Mouse (Mus musculus): ENCODE measurements around the gene Tmem132b.
"Not testable (repeated sequence)": the region's sequence is repeated elsewhere in the genome, so short reads cannot be mapped to it uniquely, and the experiment has no call there.

Gene Tmem132b

GRCm38 (mm10) chr5:125531634-125532033, at the start of gene Tmem132b:
Gene Tmem132b, plus strand, starts transcription at chr5:125531774.
- no peak for DNase-seq (ENCODE audit: low spot score)

DNA sequence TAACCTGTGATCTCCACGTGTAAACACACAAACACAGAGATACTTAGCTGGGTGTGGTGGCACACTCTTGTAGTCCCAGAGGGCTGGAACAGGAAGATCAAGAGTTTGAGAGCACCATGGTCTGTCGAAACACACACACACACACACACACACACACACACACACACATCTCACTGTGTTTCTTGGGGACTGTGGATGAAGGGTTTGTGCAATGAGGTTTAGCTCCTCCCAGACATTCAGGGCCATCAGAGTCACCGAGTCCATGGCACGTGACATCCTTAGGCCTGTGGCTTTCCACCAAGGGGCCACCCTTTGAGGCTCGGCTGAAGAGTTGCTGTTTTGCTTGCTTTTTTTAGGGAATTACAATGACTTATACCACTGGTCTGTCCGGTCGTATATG, 49.1 kb upstream of the Tmem132b start:
- no peak for DNase-seq (ENCODE audit: low spot score)

DNA sequence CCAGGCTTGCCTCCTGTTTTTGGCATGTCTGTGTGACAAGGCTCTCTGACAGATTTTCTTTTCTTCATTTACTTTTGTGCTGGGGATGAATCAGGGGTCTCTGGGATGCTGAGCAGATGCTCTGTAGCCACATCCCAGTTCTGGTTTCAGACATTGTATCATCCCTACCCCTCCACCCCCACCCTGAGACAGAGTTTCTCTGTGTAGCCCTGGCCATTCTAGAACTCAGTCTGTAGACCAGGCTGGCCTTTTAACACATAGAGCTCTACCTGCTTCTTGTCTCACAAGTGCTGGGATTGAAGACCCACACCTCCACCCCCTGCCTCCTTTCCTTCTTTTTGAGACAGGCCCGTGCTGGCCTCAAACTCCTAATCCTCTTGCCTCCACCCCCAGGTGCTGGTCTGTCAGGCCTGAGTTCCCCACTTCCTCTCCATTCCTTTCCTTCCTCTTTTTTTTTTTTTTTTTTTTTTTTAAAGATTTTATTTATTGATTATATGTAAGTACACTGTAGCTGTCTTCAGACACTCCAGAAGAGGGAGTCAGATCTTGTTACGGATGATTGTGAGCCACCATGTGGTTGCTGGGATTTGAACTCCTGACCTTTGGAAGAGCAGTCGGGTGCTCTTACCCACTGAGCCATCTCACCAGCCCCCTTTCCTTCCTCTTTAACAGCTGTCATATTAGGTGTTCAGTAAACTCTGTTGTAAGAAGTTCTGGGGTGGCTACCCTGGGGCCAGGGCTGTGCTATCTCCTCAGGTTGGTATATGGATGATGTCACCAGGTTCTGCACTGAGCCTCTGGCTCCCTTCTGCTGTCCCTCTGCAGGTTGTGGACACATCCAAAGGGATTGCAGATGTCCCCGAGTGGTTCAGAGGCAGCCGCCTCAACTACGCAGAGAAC, 47.6 kb upstream of the Tmem132b start:
- DNase-seq (ENCODE audit: low spot score): no peak

DNA sequence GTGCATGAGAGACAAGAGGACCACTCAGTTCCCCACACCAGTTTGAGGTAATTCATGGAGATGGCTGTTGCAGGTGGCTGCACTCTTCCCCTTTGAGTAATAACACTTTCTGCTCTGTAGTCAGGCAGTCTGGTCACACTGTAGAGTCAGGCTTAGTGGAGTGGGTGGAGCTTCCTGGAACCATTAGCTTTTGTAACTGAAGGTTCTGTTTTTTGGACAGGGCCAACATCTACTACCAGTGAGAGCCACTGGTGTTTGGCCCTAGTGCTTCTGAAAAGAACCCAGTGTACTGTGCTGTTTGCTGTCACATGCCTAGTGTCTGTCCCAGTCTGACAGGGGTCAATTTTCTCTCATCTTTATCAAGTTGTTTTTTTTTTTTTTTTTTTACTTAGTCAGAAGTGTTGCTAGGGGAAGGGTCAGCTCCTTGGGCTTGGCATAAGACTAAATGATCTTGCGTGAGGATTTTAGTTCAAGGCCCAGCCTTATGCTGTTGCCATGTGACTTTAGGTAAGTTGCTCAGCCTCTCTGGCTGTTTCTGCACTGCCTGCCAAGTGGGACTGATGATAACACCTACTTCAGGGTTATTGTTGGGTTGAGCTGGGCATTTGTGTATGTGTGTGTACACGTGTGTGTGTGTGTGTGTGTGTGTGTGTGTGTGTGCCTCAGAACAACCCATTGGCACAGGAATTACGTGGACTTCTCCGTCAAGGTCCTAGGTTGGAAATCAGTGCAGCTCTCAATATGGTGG, 46.4 kb upstream of the Tmem132b start:
- DNase-seq (ENCODE audit: low spot score): no peak

DNA sequence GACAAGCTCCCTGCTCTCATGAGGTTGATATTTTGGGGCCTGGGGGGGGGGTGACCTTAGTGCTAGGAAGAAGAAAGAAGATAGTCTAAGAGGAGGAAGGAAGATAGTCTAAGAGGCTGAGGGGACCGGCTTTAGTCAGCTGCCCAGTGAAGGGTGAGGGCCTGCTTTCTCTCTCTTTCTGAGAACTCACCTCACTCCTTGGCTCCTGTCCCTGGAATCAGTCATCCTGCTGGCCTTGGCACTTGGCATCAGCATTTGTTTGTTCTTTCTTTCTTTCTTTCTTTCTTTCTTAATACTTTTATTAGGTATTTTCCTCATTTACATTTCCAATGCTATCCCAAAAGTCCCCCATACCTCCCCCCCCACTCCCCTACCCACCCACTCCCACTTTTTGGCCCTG, 45.5 kb upstream of the Tmem132b start:
- no peak for DNase-seq (ENCODE audit: low spot score)

DNA sequence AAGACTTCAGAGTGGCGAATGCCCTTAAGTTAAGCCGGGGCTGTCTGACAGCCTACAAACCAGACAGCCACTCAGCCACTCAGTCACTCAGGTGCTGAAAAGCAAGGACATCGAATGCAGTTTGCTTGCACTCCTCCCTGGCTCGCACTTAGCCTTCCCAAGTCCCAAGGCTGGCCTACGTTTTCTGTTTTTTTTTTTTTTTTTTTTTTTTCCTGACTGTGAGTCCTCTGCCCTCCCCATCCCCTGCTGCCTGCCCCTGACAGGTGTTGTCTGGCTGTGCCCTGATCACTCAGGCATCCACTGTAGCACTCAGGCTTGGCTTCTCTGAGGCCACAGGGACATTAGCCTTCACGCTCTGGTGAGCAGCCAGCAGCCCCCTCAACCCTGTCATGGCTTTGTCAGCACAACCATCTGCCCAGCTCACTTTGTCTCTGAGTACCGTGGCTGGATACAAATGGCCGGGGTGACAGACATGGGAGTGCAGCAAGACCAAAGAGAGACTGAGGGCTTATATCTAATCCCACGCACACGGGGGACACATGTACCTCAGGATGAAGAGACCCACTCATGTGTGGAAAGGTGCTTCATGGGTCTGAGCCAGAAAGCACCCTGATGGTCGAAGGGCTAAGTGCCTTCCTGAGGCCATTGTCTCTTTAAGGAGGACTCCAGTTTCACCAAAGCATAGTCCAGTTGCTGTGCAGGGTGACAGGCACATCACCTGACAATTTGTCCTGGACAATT, 44.0 kb upstream of the Tmem132b start:
- no peak for DNase-seq (ENCODE audit: low spot score)

DNA sequence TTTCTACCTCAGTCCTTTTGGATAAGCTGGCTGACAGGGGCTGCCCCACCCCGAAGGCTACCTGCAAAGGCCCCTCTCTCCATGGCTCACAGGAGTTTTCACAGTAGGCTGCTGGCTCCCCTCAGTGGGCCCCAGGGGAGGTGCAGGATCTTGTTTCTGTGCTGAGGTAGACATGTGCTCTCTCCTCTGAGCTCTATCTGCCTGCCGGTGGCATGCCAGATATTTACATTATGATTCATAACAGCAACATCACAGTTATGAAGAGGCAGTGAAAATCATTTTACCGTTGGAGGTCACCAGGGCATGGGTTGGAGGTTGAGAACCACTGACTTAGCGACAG, 43.5 kb upstream of the Tmem132b start:
- no peak for DNase-seq (ENCODE audit: low spot score)

- DNase-seq (ENCODE audit: low spot score): not testable (repeated sequence)
Measured at GRCm38 (mm10) chr5:125488953-125489352, 42.6 kb upstream of the Tmem132b start.

DNA sequence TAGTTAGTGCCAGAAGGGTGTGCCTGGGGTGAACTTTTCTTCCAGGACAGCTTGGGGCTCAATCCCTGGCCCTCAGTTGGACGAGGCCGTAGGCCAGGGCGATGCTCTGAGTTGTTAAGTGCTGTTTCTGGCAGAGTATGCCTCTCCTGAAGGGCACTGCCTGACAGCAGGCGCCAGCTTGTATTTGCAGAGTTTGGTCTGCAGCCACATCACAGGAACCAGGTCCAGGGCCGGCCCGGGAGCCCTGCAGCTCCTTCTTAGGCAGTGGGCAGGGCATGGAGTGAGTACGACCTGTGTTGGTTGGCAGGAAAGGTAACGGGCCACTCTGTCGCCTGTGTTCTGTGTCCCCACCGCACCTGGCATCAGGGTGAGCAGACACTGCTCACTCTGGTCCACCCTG, 40.5 kb upstream of the Tmem132b start:
- no peak for DNase-seq (ENCODE audit: low spot score)

DNA sequence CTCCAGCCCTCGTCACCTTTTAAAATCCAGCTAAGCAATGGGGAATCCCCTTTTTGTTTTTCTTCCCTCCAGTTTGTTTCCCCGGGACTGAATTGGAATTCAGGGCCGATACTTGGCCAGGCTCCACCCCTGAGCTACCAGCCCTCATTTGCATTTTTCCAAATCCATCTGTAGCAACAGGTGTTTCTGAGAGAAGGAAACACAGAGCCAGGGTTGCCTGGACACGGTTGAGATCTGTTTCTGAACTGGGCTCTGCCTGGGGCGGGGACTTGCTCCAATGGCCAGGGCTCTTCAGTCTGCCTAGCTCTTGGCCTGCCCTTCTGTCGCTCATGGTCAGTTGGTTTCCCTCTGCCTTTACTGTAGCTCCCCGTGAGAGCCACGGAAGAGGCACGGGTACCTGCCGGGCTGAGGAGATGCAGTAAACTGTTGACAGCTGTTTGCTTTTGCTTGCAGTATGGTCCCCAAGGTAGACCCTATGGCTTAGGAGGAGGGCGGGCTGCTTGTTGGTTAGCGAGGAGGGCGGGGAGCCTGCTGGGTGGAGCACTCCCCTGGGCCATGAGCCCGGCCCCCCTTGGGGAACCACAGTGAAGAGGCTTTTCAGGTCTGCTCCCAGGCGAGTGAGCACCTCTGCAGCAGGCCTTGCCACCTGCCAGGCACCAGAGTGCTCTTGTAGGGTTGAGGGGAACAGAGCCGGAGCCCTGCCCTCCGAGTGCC, 39.0 kb upstream of the Tmem132b start:
- DNase-seq (ENCODE audit: low spot score): no peak

- DNase-seq (ENCODE audit: low spot score): no peak
Measured at GRCm38 (mm10) chr5:125493093-125493423, 38.5 kb upstream of the Tmem132b start.

GRCm38 (mm10) chr5:125495655-125496054, 35.9 kb upstream of the Tmem132b start:
- DNase-seq (ENCODE audit: low spot score): no peak

DNA sequence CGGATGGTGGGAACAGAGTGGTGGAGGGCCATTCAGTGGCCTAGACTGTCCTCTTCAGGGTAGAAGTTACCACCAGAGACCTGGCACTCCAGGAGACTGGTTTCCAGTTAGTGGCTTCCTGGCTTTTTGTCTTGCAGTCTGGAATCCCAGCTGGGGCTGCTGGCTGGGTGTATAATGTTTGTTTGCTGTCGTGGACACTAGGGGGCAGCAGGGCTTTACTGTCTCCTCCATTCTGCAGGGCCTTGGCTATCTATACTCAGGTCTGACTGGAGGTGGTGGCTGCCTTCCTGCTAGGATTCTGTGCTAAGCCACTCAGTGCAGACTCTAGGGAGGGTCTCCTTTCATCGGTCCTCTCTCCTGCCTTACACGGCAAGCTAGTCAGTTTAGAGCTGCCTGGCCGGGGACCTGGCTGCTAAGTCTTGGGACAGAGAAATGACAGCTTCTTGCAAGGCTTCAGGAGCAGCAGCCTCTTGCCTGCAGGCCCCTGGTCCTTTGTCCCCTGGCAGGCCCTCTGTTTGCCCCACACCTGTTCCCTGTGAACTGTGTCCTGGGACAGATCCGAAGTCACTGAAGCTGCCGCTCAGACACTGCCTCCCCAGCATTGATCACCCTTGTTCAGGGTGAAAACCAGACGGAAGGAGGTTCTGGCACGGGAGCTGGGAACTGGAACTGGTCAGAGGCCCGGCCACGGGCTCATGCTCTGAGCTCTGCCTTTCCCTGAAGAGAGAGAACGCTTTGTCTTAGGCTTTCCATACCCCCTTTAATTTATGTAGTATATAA, 33.6 kb upstream of the Tmem132b start:
- peak; percentile 52 for DNase-seq (ENCODE audit: low spot score)

- no peak for DNase-seq (ENCODE audit: low spot score)
Measured at GRCm38 (mm10) chr5:125501505-125501904, 30.1 kb upstream of the Tmem132b start.

DNA sequence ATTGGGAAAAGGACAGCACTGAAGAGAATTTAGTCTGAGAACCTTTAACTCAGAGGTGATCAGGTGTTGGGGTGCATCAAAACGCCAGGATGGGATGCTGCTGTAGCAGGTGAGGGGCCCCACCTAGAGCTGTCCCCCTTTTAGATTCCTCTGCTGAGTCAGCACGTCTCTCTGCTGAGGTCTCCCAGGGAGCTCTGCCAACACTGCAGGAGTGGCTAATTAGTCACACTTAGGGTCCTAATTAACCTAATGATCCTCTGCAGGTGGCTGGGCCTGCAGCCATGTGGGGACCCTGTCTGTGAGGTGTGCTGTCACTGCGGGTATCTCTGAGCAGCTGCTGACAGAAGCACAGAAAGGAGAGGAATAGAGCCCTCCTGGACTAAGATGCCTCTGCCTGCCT, 29.4 kb upstream of the Tmem132b start:
- no peak for DNase-seq (ENCODE audit: low spot score)

GRCm38 (mm10) chr5:125503628-125504027, 27.9 kb upstream of the Tmem132b start:
- no peak for DNase-seq (ENCODE audit: low spot score)

DNA sequence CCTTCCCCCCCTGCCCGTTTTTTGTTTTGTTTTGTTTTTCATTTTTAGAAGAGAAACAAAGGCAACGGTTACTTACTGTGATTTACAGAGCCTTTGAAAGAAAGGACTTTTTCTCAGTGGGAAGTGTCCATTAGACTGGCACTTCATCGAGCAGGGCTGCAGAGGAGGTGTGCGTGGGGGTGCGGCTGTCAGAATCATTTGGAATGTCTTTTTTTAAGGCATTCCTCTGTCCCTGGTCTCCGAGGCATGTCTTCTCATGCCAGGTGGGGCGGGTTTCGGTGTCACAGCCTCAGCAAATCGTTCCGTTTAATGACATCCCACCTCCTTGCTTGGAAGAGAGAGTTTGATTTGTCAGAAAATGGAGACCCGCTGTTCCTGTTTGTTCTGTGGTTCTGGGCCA, 26.9 kb upstream of the Tmem132b start:
- no peak for DNase-seq (ENCODE audit: low spot score)

GRCm38 (mm10) chr5:125505968-125506367, 25.6 kb upstream of the Tmem132b start:
- no peak for DNase-seq (ENCODE audit: low spot score)

GRCm38 (mm10) chr5:125507582-125507981, 24.0 kb upstream of the Tmem132b start:
- DNase-seq (ENCODE audit: low spot score): no peak

DNA sequence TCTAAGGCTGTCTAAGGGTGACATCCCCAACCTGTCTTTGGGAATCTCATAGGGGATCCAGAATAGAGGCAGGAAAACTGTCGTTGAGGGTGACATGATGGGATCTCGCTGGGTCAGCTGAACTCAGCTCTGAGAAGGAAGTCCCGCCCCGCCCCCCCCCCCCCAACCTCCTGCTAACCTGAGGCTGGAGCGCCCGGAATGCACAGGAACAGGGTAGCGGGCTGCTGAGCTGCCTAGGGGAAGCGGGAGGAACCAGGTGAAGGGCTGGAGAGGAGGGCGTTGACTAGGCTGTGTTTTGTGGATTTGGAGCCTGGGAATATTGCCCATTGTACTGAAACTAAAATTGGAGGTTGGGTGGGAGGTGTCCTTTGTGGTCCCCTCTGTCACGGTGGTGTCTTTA, 23.6 kb upstream of the Tmem132b start:
- no peak for DNase-seq (ENCODE audit: low spot score)

DNA sequence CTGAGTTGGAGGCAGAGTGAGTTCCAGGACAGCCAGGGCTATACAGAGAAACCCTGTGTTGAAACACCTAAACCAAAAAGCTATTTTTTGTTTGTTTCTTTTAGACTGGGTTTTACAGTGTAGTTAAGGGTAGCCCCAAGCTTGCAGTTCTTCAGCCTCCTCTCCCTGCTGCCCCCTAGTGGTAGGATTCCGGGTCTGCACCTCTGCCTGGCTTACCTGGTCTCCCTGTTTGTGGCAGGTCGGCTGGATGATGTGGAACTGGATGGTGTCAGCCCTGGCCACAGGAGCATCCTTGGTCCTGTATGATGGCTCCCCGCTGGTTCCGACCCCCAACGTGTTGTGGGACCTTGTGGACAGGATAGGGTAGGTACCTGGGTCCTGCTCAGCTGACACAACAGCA, 22.0 kb upstream of the Tmem132b start:
- DNase-seq (ENCODE audit: low spot score): no peak

Data from ovary, postnatal 36 days (tissue).